Mouse (Mus musculus) liver, embryonic 14.5 days (tissue): ENCODE measurements around the gene Mrpl27. TPM values are rescaled to one million over a fixed set of nuclear protein-coding genes. Genes with fewer than 3 reads are reported as not detected.

Experiments
- ATAC-seq: fragments of 200-750 bp; cut with Nextera tagmentation; 2 replicates; pipeline ENCODE4 v1.8.0; 2017; ENCODE audit warnings: moderate number of reproducible peaks, mild to moderate bottlenecking, moderate library complexity; ENCODE audit not compliant: insufficient read depth
- DNase-seq, 3 experiments: peaks; one replicate each; pipeline ENCODE4 v3.0.0-alpha.2; 2012 to 2013; ENCODE audit warnings: low read depth in 3 of 3, low spot score in 3 of 3
- H3K27ac ChIP-seq: fragments of 300-500 bp; sonication (generic); 2 replicates; pipeline ENCODE4 v1.5.1; 2014; ENCODE audit warnings: moderate library complexity, mild to moderate bottlenecking, control low read depth, inconsistent platforms
- H3K27me3 ChIP-seq: fragments of 300-500 bp; sonication (generic); 2 replicates; pipeline ENCODE4 v1.6.1; 2014; ENCODE audit warnings: mild to moderate bottlenecking, low read length, moderate library complexity; ENCODE audit not compliant: control insufficient read depth, insufficient read depth
- H3K36me3 ChIP-seq: fragments of 300-500 bp; sonication (generic); replicated peaks from 2 replicates; pipeline ENCODE4 v1.6.1; 2014; ENCODE audit warnings: low read depth; ENCODE audit not compliant: control insufficient read depth, insufficient read depth
- H3K4me1 ChIP-seq, 2 experiments: fragments of 200-500 bp in 1 of 2; fragments of 300-500 bp in 1 of 2; sonication (generic) in 1 of 2; replicated peaks; 2 replicates each; pipeline ENCODE4 v1.6.1; 2012 to 2014; ENCODE audit warnings: antibody characterized with exemption in 1 of 2, inconsistent platforms in 1 of 2, low read length in 1 of 2; ENCODE audit not compliant: control insufficient read depth in 2 of 2, insufficient read depth in 2 of 2
- H3K4me2 ChIP-seq: fragments of 300-500 bp; sonication (generic); 2 replicates; pipeline ENCODE4 v1.6.1; 2014; ENCODE audit warnings: low read depth, mild to moderate bottlenecking, control low read depth, moderate library complexity
- H3K4me3 ChIP-seq, 2 experiments: fragments of 200-500 bp in 1 of 2; fragments of 300-500 bp in 1 of 2; sonication (generic) in 1 of 2; 2 replicates each; pipeline ENCODE4 v1.5.1; 2012 to 2014; ENCODE audit warnings: low read depth in 2 of 2, low read length in 2 of 2, mild to moderate bottlenecking in 2 of 2, control low read depth in 1 of 2, inconsistent platforms in 1 of 2, moderate library complexity in 1 of 2; ENCODE audit not compliant: insufficient read depth in 1 of 2
- H3K9ac ChIP-seq: fragments of 300-500 bp; sonication (generic); replicated peaks from 2 replicates; pipeline ENCODE4 v1.6.1; 2014; ENCODE audit warnings: mild to moderate bottlenecking, control low read depth, moderate library complexity
- H3K9me3 ChIP-seq: fragments of 300-500 bp; sonication (generic); 2 replicates; pipeline ENCODE4 v1.6.1; 2016; ENCODE audit warnings: low read length, mixed read lengths; ENCODE audit not compliant: control insufficient read depth
- CTCF ChIP-seq: IDR thresholded peaks from 2 replicates; pipeline ENCODE4 v1.5.1; 2016; ENCODE audit warnings: antibody characterized with exemption, low read depth, control low read depth
- EP300 ChIP-seq: IDR thresholded peaks from 2 replicates; pipeline ENCODE4 v1.6.1; 2016; ENCODE audit warnings: antibody characterized with exemption, low read depth
- WGBS: fragments of 180-500 bp; shearing (Covaris S2); extraction: QIAGEN DNeasy Blood & Tissue Kit; methylation state at CpG from one replicate; pipeline ENCODE4 v1.1.7; 2014; ENCODE audit not compliant: insufficient replicate concordance; 5-methylcytosine and 5-hydroxymethylcytosine counted together
- polyA plus RNA-seq, 2 experiments: library from polyadenylated mRNA; depleted of rRNA in 1 of 2; stranded (reverse) in 1 of 2; unstranded in 1 of 2; fragments of >200 nt; fragmentation: Nextera tagmentation in 1 of 2; extraction: Ambion mirVana in 1 of 2; gene quantifications; 2 replicates each; pipeline versions ENCODE4 v1.2.1 to v1.2.3; 2012 to 2014

The Mrpl27 gene
- polyA plus RNA-seq, 2 experiments, result 56.8 to 61.3 TPM

GRCm38 (mm10) chr11:94665281-94665680 lies 11.7 kb downstream of the Mrpl27 start:
- DNase-seq, result no peak
- no peaks in the 10 kb centered on the region; the same call in 1 of the 2 replicates for H3K36me3 ChIP-seq

GRCm38 (mm10) chr11:94674984-94675383 lies 21.4 kb downstream of the Mrpl27 start:
- TF ChIP-seq CTCF, result no peak
- TF ChIP-seq EP300, result no peak
- Histone ChIP-seq H3K27ac (no peak overlapping the region), H3K4me2 (no peak overlapping the region), H3K9ac (no peak overlapping the region), H3K4me1 (peaks cover 0 to 7% of the 10 kb centered on the region in 2 experiments; a peak in 2 of 4 replicates), H3K36me3 (no peaks in the 10 kb centered on the region), H3K4me3 (no peak overlapping the region), H3K9me3 (no peaks in the 10 kb centered on the region), H3K27me3 (no peaks in the 10 kb centered on the region)
- ATAC-seq (no peak), DNase-seq (no peak)
- 77% methylated on average over 5 of the region's 5 CpGs for WGBS

More at GRCm38 (mm10) chr11:94665281-94665680, 11.7 kb downstream of the Mrpl27 start:
- H3K4me1 ChIP-seq, result no peaks in the 10 kb centered on the region
- TF ChIP-seq EP300 (no peak), CTCF (no peak)
- no peaks in the 10 kb centered on the region for H3K9me3 ChIP-seq
- H3K9ac ChIP-seq, result no peak overlapping the region
- ATAC-seq, result no peak
- H3K4me2 ChIP-seq, result no peak overlapping the region
- no peak overlapping the region for H3K4me3 ChIP-seq
- H3K27ac ChIP-seq, result no peak overlapping the region
- H3K27me3 ChIP-seq, result no peaks in the 10 kb centered on the region
- 73% methylated on average over 6 of the region's 6 CpGs for WGBS

GRCm38 (mm10) chr11:94675446-94675845 lies 21.9 kb downstream of the Mrpl27 start:
- Histone ChIP-seq H3K27ac (no peak overlapping the region), H3K4me1 (peaks cover 0 to 7% of the 10 kb centered on the region in 2 experiments; a peak in 2 of 4 replicates), H3K9me3 (no peaks in the 10 kb centered on the region), H3K27me3 (no peaks in the 10 kb centered on the region), H3K36me3 (no peaks in the 10 kb centered on the region), H3K9ac (no peak overlapping the region), H3K4me3 (no peak overlapping the region), H3K4me2 (no peak overlapping the region)
- no peak for TF ChIP-seq CTCF
- no peak for TF ChIP-seq EP300
- DNase-seq (no peak), ATAC-seq (no peak)
- WGBS, result 73% methylated on average over 5 of the region's 5 CpGs

- H3K36me3 ChIP-seq, result no peaks in the 10 kb centered on the region
- peak overlapping the region; percentile 78 for H3K4me2 ChIP-seq
- WGBS, result 42% methylated on average over 4 of the region's 4 CpGs
- no peaks in the 10 kb centered on the region for H3K9me3 ChIP-seq
- H3K4me3 ChIP-seq, result peak overlapping the region; percentile 78 to 80
- TF ChIP-seq CTCF, result no peak
- no peak for TF ChIP-seq EP300
- H3K4me1 ChIP-seq, result peaks cover 0 to 7% of the 10 kb centered on the region in 2 experiments; a peak in 2 of 4 replicates
- H3K9ac ChIP-seq, result peak overlapping the region; percentile 78
- H3K27me3 ChIP-seq, result no peaks in the 10 kb centered on the region
- DNase-seq, result no peak
- no peak for ATAC-seq
- H3K27ac ChIP-seq, result no peak overlapping the region
Measured at GRCm38 (mm10) chr11:94676308-94676707, 22.7 kb downstream of the Mrpl27 start.

GRCm38 (mm10) chr11:94676754-94677606 lies 23.4 kb downstream of the Mrpl27 start, which contains the start of gene Xylt2:
Gene Xylt2 (minus strand): TSS chr11:94677515.
- peak within 1 kb of the TSS; percentile 78 for H3K9ac ChIP-seq

More at GRCm38 (mm10) chr11:94676754-94677606, 23.4 kb downstream of the Mrpl27 start, which contains the start of gene Xylt2:
- peaks cover 0 to 7% of the 10 kb centered on the region in 2 experiments; a peak in 2 of 4 replicates for H3K4me1 ChIP-seq
- ATAC-seq (peak; percentile 94), DNase-seq (peak; percentile 71 to 75 (median 74))
- no peaks in the 10 kb centered on the region for H3K36me3 ChIP-seq
- peak within 1 kb of the TSS; percentile 78 to 80 for H3K4me3 ChIP-seq
- under 1% methylated on average over 82 of the region's 82 CpGs for WGBS
- no peak for TF ChIP-seq CTCF
- no peak for TF ChIP-seq EP300
- H3K27me3 ChIP-seq, result no peaks in the 10 kb centered on the region
- H3K27ac ChIP-seq, result no peak within 1 kb of the TSS
- peak within 1 kb of the TSS; percentile 78 for H3K4me2 ChIP-seq
- H3K9me3 ChIP-seq, result no peaks in the 10 kb centered on the region
